Mouse (Mus musculus) liver, embryonic 14.5 days (tissue): Measurements from ENCODE around the gene Tubb2b. TPM values are rescaled to one million over a fixed set of nuclear protein-coding genes. Genes with fewer than 3 reads are reported as not detected.
A peak's percentile ranks its signal among the peaks of the same experiment; 100 is the strongest.

ENCODE experiments used
- ATAC-seq: fragments of 200-750 bp; cut with Nextera tagmentation; 2 replicates; pipeline ENCODE4 v1.8.0; 2017; ENCODE audit warnings: moderate number of reproducible peaks, mild to moderate bottlenecking, moderate library complexity; ENCODE audit not compliant: insufficient read depth
- DNase-seq, 3 experiments: peaks; one replicate each; pipeline ENCODE4 v3.0.0-alpha.2; 2012 to 2013; ENCODE audit warnings: low read depth in 3 of 3, low spot score in 3 of 3
- H3K27ac ChIP-seq: fragments of 300-500 bp; sonication (generic); 2 replicates; pipeline ENCODE4 v1.5.1; 2014; ENCODE audit warnings: moderate library complexity, mild to moderate bottlenecking, control low read depth, inconsistent platforms
- H3K27me3 ChIP-seq: fragments of 300-500 bp; sonication (generic); 2 replicates; pipeline ENCODE4 v1.6.1; 2014; ENCODE audit warnings: mild to moderate bottlenecking, low read length, moderate library complexity; ENCODE audit not compliant: control insufficient read depth, insufficient read depth
- H3K36me3 ChIP-seq: fragments of 300-500 bp; sonication (generic); replicated peaks from 2 replicates; pipeline ENCODE4 v1.6.1; 2014; ENCODE audit warnings: low read depth; ENCODE audit not compliant: control insufficient read depth, insufficient read depth
- H3K4me1 ChIP-seq, 2 experiments: fragments of 200-500 bp in 1 of 2; fragments of 300-500 bp in 1 of 2; sonication (generic) in 1 of 2; replicated peaks; 2 replicates each; pipeline ENCODE4 v1.6.1; 2012 to 2014; ENCODE audit warnings: antibody characterized with exemption in 1 of 2, inconsistent platforms in 1 of 2, low read length in 1 of 2; ENCODE audit not compliant: control insufficient read depth in 2 of 2, insufficient read depth in 2 of 2
- H3K4me2 ChIP-seq: fragments of 300-500 bp; sonication (generic); 2 replicates; pipeline ENCODE4 v1.6.1; 2014; ENCODE audit warnings: low read depth, mild to moderate bottlenecking, control low read depth, moderate library complexity
- H3K4me3 ChIP-seq, 2 experiments: fragments of 200-500 bp in 1 of 2; fragments of 300-500 bp in 1 of 2; sonication (generic) in 1 of 2; 2 replicates each; pipeline ENCODE4 v1.5.1; 2012 to 2014; ENCODE audit warnings: low read depth in 2 of 2, low read length in 2 of 2, mild to moderate bottlenecking in 2 of 2, control low read depth in 1 of 2, inconsistent platforms in 1 of 2, moderate library complexity in 1 of 2; ENCODE audit not compliant: insufficient read depth in 1 of 2
- H3K9ac ChIP-seq: fragments of 300-500 bp; sonication (generic); replicated peaks from 2 replicates; pipeline ENCODE4 v1.6.1; 2014; ENCODE audit warnings: mild to moderate bottlenecking, control low read depth, moderate library complexity
- H3K9me3 ChIP-seq: fragments of 300-500 bp; sonication (generic); 2 replicates; pipeline ENCODE4 v1.6.1; 2016; ENCODE audit warnings: low read length, mixed read lengths; ENCODE audit not compliant: control insufficient read depth
- CTCF ChIP-seq: IDR thresholded peaks from 2 replicates; pipeline ENCODE4 v1.5.1; 2016; ENCODE audit warnings: antibody characterized with exemption, low read depth, control low read depth
- EP300 ChIP-seq: IDR thresholded peaks from 2 replicates; pipeline ENCODE4 v1.6.1; 2016; ENCODE audit warnings: antibody characterized with exemption, low read depth
- WGBS: fragments of 180-500 bp; shearing (Covaris S2); extraction: QIAGEN DNeasy Blood & Tissue Kit; methylation state at CpG from one replicate; pipeline ENCODE4 v1.1.7; 2014; ENCODE audit not compliant: insufficient replicate concordance; 5-methylcytosine and 5-hydroxymethylcytosine counted together
- polyA plus RNA-seq, 2 experiments: library from polyadenylated mRNA; depleted of rRNA in 1 of 2; stranded (reverse) in 1 of 2; unstranded in 1 of 2; fragments of >200 nt; fragmentation: Nextera tagmentation in 1 of 2; extraction: Ambion mirVana in 1 of 2; gene quantifications; 2 replicates each; pipeline versions ENCODE4 v1.2.1 to v1.2.3; 2012 to 2014

Gene Tubb2b
- polyA plus RNA-seq, 2 experiments = 0.29 to 2.7 TPM

DNA sequence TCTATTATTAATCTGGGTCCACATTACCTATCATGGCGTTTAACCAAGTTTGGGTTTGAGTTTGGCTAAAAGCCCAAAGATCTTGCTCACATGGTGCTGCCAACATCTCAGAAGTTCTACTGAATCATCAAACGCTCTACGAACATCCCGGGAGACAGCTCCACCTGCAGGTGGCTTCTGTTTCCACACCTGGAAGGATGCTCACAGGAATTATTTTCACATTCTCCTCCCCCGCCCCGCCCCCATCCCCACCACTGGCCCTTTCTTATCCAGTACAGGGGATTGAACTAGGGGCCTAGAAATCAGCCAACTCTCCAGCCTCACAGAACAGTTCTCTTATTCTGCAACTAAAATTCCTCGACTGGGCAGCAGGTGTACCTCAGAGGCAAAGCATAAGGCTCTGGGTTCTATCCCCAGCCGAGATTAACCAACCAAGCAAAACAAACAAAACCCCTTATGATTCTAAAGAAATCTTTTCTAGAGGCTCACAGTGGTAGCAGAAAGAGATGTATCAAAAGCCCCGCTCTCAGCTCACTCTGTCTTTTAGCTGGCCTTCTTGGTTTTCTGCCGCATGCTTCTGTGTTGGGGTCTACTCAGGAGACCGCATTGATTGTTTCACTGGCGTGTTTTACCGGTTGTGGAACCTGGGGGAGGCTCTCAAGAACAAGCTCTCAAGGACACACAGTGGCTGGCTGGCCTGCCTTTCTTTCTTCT is 24.1 kb upstream of the Tubb2b start:
- H3K27ac ChIP-seq = no peak overlapping the region
- peak overlapping the region in 1 of 2 experiments; percentile 14; a peak in 2 of 4 replicates for H3K4me3 ChIP-seq
- peaks cover 11% of the 10 kb centered on the region for H3K27me3 ChIP-seq
- H3K4me1 ChIP-seq = 0 out of 4 replicates have a peak, but pooled peaks cover 0 to 2% of the 10 kb centered on the region in 2 experiments
- no peaks in the 10 kb centered on the region for H3K36me3 ChIP-seq
- 38% methylated on average over 13 of the region's 13 CpGs for WGBS
- H3K4me2 ChIP-seq = peak overlapping the region; percentile 29; the same call in 1 of the 2 replicates
- DNase-seq = peak in 1 of 3 experiments; percentile 38
- ATAC-seq = peak; percentile 43; the same call in 1 of the 2 replicates
- H3K9me3 ChIP-seq = no peaks in the 10 kb centered on the region
- TF ChIP-seq CTCF (peak; percentile 67), EP300 (no peak)
- H3K9ac ChIP-seq = no peak overlapping the region

DNA sequence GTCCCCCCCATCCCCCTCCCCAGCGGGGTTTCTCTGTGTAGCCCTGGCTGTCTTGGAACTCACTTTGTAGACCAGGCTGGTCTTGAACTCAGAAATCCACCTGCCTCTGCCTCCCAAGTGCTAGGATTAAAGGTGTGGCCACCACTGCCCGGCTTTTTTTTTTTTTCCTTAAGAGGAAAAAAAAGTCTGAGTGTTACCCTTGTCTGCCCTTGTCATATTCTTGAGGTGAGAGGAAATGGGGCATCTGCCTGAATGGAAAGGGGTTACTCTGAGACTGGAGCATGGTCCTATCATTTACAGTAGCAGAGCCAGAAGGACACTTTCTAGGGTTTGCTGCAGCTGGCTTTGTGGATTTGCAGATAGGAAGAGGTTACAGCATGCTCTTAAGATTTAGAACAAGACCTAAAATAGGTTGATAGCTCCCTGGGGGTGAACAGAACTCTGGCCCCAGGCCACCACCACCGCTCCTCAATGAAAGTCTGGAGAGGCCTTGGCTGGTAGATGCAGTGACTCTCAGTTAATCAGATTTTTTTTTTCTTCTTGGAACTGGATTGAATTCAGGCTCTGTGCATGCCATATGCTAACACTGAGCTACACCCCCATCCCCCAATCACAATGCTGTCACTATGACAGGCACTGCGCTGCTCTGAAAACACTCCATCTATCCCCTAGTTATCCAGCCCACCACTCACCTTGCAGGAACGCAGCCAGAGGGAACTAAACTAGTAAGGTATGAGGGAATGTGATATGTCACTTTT is 23.2 kb upstream of the Tubb2b start:
- no peak overlapping the region for H3K27ac ChIP-seq
- TF ChIP-seq CTCF = no peak
- no peak for TF ChIP-seq EP300
- no peak overlapping the region for H3K4me2 ChIP-seq
- DNase-seq = no peak
- H3K9me3 ChIP-seq = no peaks in the 10 kb centered on the region
- 68% methylated on average over 4 of the region's 5 CpGs for WGBS
- no peaks in the 10 kb centered on the region for H3K36me3 ChIP-seq
- peaks cover 0 to 8% of the 10 kb centered on the region in 2 experiments; a peak in 1 of 4 replicates for H3K4me1 ChIP-seq
- no peak overlapping the region for H3K4me3 ChIP-seq
- H3K9ac ChIP-seq = no peak overlapping the region
- peaks cover 17% of the 10 kb centered on the region for H3K27me3 ChIP-seq
- ATAC-seq = no peak

DNA sequence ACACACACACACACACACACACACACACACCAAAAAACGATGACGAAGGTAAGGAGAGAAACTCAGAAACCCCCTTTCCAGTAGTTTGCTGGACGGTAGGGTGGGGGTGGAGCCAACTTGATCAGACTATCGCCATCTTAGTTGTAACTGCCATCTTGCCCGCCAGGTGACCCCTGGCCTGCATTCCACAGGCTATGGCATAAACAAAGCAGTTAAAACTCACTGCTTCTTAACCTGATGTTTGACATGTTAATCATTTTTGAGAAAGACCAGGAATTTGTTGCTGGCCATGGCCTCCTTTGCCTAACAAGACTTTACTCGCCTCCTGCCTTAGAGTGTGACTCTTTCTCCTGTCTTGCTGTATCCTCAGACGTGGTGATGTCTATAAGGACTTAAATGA is 22.4 kb upstream of the Tubb2b start:
- H3K27me3 ChIP-seq = peaks cover 19% of the 10 kb centered on the region
- no peaks in the 10 kb centered on the region for H3K36me3 ChIP-seq
- no peak overlapping the region for H3K4me2 ChIP-seq
- TF ChIP-seq CTCF = no peak
- TF ChIP-seq EP300 = no peak
- no peaks in the 10 kb centered on the region for H3K9me3 ChIP-seq
- no peak for DNase-seq
- H3K27ac ChIP-seq = no peak overlapping the region
- no peak for ATAC-seq
- H3K4me1 ChIP-seq = peaks cover 0 to 8% of the 10 kb centered on the region in 2 experiments; a peak in 1 of 4 replicates
- H3K4me3 ChIP-seq = no peak overlapping the region
- H3K9ac ChIP-seq = no peak overlapping the region
- WGBS = 52% methylated on average over 7 of the region's 7 CpGs

DNA sequence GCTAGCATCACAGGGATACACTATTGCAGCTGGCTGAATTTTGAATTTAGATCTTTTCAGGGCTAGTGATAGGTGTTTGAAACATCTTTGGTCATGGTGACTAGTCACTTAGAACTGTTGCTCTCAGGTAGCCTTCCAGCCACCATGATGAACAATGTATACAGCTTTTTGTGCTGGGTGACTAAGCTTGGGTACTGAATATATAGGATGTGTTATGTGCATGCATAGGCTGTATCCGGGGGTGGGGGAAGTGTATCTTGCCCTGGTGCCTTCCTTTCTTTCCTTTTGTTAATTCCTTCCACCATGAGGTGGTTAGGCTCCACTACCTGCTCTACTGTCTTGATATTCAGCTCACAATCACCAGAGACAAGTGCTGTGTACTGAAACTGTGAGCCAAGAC is 21.2 kb upstream of the Tubb2b start:
- Histone ChIP-seq H3K4me2 (no peak overlapping the region), H3K4me1 (peaks cover 0 to 8% of the 10 kb centered on the region in 2 experiments; a peak in 1 of 4 replicates), H3K9me3 (no peaks in the 10 kb centered on the region), H3K4me3 (no peak overlapping the region), H3K27ac (no peak overlapping the region), H3K27me3 (peaks cover 19% of the 10 kb centered on the region), H3K9ac (no peak overlapping the region), H3K36me3 (no peaks in the 10 kb centered on the region)
- TF ChIP-seq CTCF (no peak), EP300 (no peak)
- DNase-seq (no peak), ATAC-seq (no peak)
- WGBS = 62% methylated on average over 1 of the region's 1 CpGs
